Mouse (Mus musculus): ENCODE measurements at regions not wholly inside any gene's neighbourhood (a gene's known extent, or its start where the extent isn't known, plus 50 kb on each side); places are given as distances from the start of the nearest gene placed in this dataset.

- no peak for DNase-seq (ENCODE audit: low spot score)
Observed at GRCm38 (mm10) chr3:120748513-120748912, 423.0 kb downstream of the Rwdd3 start.

- peak; percentile 1 for DNase-seq (ENCODE audit: low spot score)
Observed at GRCm38 (mm10) chr3:120747678-120748077, 423.8 kb downstream of the Rwdd3 start.

DNA sequence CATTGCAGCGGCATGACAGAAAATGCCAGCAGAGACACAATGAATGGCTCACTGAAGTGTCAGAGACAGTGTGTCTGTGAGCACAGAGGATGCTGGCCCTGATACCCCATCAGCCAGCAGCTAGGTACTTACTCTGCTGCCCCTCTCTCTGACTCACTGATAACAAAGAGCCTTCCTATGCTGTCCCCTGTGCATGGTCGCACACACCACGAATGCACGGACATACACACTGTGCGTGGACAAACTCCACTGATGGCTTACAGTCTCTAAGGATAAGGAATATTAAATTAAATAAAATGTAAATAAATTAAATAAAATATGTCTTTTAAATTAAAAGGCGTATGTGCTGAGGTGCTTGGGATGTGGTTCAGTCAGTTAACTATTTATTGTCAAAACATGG lies 438.2 kb downstream of the Rwdd3 start:
- DNase-seq (ENCODE audit: low spot score): no peak

DNA sequence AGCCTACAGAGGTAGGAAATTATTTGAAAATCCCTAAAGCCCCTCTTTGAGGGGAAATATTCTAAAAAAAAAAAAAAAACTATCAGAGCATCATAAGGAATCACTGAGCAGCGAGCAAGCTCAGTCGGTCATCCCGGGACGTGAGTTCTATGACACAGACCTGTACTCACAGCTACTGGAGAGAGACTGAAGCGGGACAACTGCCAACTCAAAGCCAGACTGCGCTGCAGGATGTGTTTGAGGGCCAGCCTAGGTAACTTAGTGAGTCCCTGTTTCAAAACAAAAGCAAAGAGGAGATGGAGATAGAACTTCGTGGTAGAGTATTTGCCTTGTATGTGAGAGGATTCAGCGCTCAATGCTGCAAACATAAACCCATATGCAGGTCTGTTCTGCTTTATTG lies 439.1 kb downstream of the Rwdd3 start:
- DNase-seq (ENCODE audit: low spot score): no peak

DNA sequence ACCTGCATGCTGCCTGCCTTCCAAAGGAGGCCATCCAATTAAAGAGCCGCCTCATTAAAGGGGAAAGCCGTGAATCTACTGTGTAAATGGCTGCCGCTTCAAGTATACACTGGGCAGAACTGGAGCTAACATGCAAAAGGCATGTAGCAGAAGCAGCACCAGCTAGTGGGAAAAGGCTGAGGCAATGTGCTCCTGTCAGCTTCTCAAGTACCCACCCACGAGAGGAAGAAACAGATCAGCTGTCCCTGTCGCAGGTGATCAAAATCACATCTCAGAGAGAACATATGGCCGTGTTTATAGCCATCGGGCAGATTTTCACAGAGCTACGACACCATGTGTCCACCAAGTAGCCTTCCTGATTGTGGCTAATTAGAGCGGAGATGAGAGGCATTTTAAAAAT lies 440.2 kb downstream of the Rwdd3 start:
- no peak for DNase-seq (ENCODE audit: low spot score)

DNA sequence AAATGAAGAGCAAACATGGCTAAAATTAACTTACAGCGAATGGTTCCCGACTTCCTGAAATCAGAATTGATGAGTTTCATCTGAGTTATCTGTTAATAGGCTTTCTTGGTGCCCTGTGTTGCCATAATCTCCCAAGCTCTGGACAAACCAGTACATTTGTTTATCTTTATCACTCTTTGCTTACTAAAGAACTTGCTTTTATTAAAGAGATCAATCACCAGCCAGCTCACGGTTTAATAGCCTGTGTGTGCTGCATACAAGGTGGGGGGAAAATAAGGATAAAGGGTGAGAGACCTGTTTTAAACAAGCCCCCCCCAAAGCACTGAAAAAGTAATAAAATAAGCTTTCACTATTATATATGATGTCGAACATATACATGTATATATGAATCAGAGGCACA lies 441.3 kb downstream of the Rwdd3 start:
- DNase-seq (ENCODE audit: low spot score): no peak

DNA sequence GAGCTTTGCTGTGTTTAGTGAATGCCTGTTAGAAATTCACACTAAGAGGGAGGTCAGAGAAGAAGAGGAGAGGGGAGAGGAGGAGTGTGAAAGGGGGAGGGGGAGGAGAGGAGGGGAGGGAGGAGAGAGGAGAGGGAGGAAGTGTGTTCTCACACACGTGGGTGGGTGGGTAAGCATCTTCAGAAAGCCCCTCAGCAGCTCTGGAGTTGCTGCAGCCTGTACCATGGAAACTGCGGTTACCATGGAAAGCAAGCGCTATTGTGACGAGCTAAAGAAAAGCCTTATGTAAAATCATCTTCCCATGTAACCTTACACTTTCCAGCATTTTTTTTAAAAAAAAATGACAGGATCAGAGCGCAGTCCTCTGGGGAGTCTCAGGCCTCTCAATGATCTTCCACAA lies 441.8 kb downstream of the Rwdd3 start:
- DNase-seq (ENCODE audit: low spot score): no peak

DNA sequence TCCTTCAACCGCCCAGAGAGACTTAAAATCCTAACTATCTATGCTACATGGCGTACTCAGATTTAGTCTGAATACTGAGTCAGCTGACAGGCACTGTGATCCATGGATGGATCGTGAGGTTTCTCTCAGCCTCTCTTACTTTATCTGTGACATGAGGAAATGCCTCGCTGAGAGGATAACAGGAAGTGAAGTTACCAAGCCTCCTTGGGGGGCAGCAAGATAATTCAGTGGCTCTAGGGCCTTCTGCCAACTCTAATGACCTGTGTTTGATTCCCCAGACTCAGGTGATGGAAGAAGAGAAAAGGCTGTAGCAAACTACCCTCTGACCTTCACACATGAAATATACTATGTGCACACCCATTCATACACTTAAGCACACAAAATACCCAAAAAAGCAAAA lies 486.3 kb downstream of the Rwdd3 start:
- DNase-seq (ENCODE audit: low spot score): no peak

GRCm38 (mm10) chr3:120675906-120676305 lies 495.6 kb downstream of the Rwdd3 start:
- DNase-seq (ENCODE audit: low spot score): no peak

- DNase-seq (ENCODE audit: low spot score): no peak
Observed at GRCm38 (mm10) chr3:120668654-120669053, 502.8 kb downstream of the Rwdd3 start.

DNA sequence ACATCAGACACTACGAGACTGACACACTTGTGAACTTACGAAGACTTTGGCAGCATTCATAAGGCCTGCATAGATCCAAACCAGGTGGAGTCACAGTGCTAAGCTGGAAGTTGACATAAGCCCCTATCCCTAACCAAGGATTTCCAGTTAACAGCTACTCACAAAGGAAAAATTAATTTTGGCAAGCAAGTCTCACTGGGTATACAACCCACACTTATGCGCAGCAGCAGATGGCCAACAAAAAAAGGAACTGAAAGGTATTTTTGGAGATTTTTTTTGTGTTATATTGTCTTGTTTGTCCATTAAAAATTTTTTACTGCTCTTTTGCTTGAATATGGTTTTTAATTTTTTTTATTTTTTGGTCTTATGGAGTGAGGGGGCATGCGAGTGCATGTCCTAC lies 509.0 kb downstream of the Rwdd3 start:
- no peak for DNase-seq (ENCODE audit: low spot score)

- no peak for DNase-seq (ENCODE audit: low spot score)
Observed at GRCm38 (mm10) chr3:120660776-120661175, 510.7 kb downstream of the Rwdd3 start.

GRCm38 (mm10) chr3:120649047-120649868 lies 522.2 kb downstream of the Rwdd3 start:
- no peak for DNase-seq (ENCODE audit: low spot score)

DNA sequence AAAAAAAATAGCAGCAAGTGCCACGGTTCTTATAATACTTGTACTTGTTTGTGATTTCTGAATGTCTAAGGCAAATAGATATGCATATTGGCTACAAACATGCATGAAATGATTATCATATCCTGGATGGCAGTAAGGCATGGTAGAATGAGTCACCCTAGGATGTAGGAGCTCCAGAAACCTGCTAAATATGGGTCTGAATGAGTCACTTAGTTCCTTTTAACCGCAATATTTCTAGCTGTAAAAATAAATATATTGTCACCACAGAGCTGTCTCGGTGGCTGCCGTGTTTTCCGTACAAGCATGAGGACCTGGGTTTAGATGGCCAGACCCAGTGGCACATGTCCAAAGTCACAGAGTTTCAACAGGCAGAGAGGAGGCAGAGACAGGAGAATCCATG lies 523.1 kb downstream of the Rwdd3 start:
- no peak for DNase-seq (ENCODE audit: low spot score)

DNA sequence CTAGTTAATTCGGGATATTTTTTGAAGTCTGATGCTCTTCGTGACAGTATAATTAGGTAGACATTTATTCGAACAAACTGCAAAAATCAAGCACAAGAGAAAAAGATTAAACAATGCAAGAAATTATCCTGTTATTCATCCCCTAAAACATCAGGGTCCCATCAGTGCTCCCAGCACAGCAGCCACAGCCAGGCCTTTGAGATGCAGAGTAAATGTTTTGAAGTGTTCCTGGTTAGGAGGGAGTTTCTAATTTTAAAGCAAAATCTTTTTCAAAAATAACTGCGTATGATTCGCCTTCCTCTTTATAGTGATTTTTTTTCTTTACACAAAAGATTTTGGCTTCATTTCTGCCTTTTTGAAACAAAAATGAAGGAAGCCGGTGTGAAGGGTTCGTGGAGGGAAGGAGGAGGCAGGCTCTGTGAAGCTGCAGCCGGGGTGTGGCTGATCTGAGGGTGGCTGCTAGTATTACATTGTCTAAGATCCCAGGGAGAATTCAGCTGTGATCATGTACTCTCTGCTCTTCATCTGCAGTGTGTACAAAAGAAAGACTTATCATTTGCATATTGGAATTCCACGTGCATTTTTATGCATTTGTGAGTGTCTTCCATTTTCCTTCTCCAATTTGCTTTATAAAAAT lies 534.7 kb downstream of the Rwdd3 start:
- DNase-seq (ENCODE audit: low spot score): no peak

DNA sequence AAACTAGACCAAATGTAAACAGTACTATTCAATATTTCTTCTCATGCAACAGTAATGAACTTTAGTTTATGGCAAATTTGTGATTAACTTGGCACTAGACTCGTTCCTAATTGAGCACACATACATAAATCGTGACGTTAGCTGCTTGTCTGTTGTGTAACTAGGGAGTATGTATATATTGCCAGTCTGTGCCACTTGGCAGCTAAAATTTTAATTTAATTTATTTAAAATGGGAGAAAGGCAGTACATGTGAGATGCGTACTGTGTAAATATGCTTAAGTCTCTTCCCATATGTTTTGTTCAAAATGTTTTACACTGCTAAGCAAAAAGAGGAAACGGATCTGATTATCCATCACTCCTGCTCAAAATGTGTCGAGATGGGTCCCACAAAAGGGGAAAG lies 553.1 kb downstream of the Rwdd3 start:
- DNase-seq (ENCODE audit: low spot score): no peak

- DNase-seq (ENCODE audit: low spot score): no peak
Observed at GRCm38 (mm10) chr3:120594226-120594625, 577.3 kb downstream of the Rwdd3 start.

GRCm38 (mm10) chr3:120591183-120591582 lies 580.3 kb downstream of the Rwdd3 start:
- no peak for DNase-seq (ENCODE audit: low spot score)

- no peak for DNase-seq (ENCODE audit: low spot score)
Observed at GRCm38 (mm10) chr3:120570806-120571425, 600.6 kb downstream of the Rwdd3 start.

GRCm38 (mm10) chr3:120541556-120542476 lies 629.7 kb downstream of the Rwdd3 start:
- DNase-seq (ENCODE audit: low spot score): no peak

- DNase-seq (ENCODE audit: low spot score): no peak
Observed at GRCm38 (mm10) chr3:120533901-120534300, 637.6 kb downstream of the Rwdd3 start.

- no peak for DNase-seq (ENCODE audit: low spot score)
Observed at GRCm38 (mm10) chr3:120531880-120532580, 639.5 kb downstream of the Rwdd3 start.

Data from yolk sac, embryonic 10.5 days (tissue).